Mouse (Mus musculus) liver, adult 2 months (tissue): ENCODE data around the gene Card10. TPM values are rescaled to one million over a fixed set of nuclear protein-coding genes. Genes with fewer than 3 reads are reported as not detected.

Experiments used
- DNase-seq: peaks from one replicate; pipeline ENCODE4 v3.0.0-alpha.2; 2011; ENCODE audit warnings: low read depth, low spot score; ENCODE audit errors: extremely low read depth
- H3K27ac ChIP-seq: fragments of 200-500 bp; replicated peaks from 2 replicates; pipeline ENCODE4 v1.5.1; 2012; ENCODE audit warnings: low read depth, mild to moderate bottlenecking, control low read depth, inconsistent platforms, low read length; ENCODE audit not compliant: insufficient read depth
- H3K27me3 ChIP-seq: fragments of 200-500 bp; 2 replicates; pipeline ENCODE4 v1.6.1; 2012; ENCODE audit warnings: mild to moderate bottlenecking, moderate library complexity, low read length, inconsistent platforms; ENCODE audit not compliant: control insufficient read depth, insufficient read depth
- H3K36me3 ChIP-seq: fragments of 200-500 bp; 2 replicates; pipeline ENCODE4 v1.6.1; 2012; ENCODE audit warnings: low read length, inconsistent platforms; ENCODE audit not compliant: control insufficient read depth, insufficient read depth
- H3K4me1 ChIP-seq: fragments of 200-500 bp; 2 replicates; pipeline ENCODE4 v1.6.1; 2011; ENCODE audit warnings: low read length; ENCODE audit not compliant: control insufficient read depth, insufficient read depth
- H3K4me3 ChIP-seq: fragments of 200-500 bp; 2 replicates; pipeline ENCODE4 v1.5.1; 2011; ENCODE audit warnings: low read depth, mild to moderate bottlenecking, control low read depth, low read length, moderate library complexity; ENCODE audit not compliant: insufficient read depth
- H3K79me2 ChIP-seq: fragments of 200-500 bp; 2 replicates; pipeline ENCODE4 v1.6.1; 2012; ENCODE audit warnings: inconsistent platforms, mild to moderate bottlenecking, low read length, moderate library complexity; ENCODE audit not compliant: control insufficient read depth, insufficient read depth
- H3K9ac ChIP-seq: fragments of 200-500 bp; 2 replicates; pipeline ENCODE4 v1.6.1; 2012; ENCODE audit warnings: low read depth, mild to moderate bottlenecking, control low read depth, inconsistent platforms, low read length
- CTCF ChIP-seq: fragments of 200-500 bp; IDR thresholded peaks from 2 replicates; pipeline ENCODE4 v1.5.1; 2011; ENCODE audit warnings: low read depth, low read length, control low read depth
- POLR2A ChIP-seq: fragments of 200-500 bp; IDR thresholded peaks from 2 replicates; pipeline ENCODE4 v1.6.1; 2011; ENCODE audit warnings: low read length, control low read depth; ENCODE audit not compliant: insufficient read depth; ENCODE audit errors: extremely low read depth
- WGBS: fragments of 180-500 bp; shearing (Covaris S2); methylation state at CpG from one replicate; pipeline ENCODE4 v1.1.7; 2018; 5-methylcytosine and 5-hydroxymethylcytosine counted together
- polyA plus RNA-seq: library from polyadenylated mRNA; depleted of rRNA; stranded (reverse); fragments of >200 nt; gene quantifications from 2 replicates; pipeline ENCODE4 v1.2.3, GENCODE M21; 2012
- total RNA-seq: library from RNA; depleted of rRNA; stranded (reverse); fragments of >200 nt; gene quantifications from 2 replicates; pipeline ENCODE4 v1.2.3, GENCODE M21; 2014

The Card10 gene
- total and polyA plus RNA-seq, 2 experiments, result 2.7 to 18.7 TPM

- no peak overlapping the region for H3K9ac ChIP-seq
- 93% methylated on average over 5 of the region's 5 CpGs for WGBS
- TF ChIP-seq CTCF, result no peak
- no peak for TF ChIP-seq POLR2A
These were observed 23.2 kb downstream of the Card10 start for GRCm38 (mm10) chr15:78779690-78780089.

GRCm38 (mm10) chr15:78779253-78779652 lies 23.6 kb downstream of the Card10 start:
- Histone ChIP-seq H3K4me3 (no peak overlapping the region), H3K27ac (no peak overlapping the region), H3K27me3 (no peaks in the 10 kb centered on the region), H3K9ac (no peak overlapping the region), H3K79me2 (no peaks in the 10 kb centered on the region), H3K36me3 (no peaks in the 10 kb centered on the region), H3K4me1 (peaks cover 5% of the 10 kb centered on the region)
- 81% methylated on average over 8 of the region's 8 CpGs for WGBS
- no peak for TF ChIP-seq POLR2A
- TF ChIP-seq CTCF, result peak; percentile 46
- no peak for DNase-seq

More at GRCm38 (mm10) chr15:78779690-78780089, 23.2 kb downstream of the Card10 start:
- Histone ChIP-seq H3K36me3 (no peaks in the 10 kb centered on the region), H3K79me2 (no peaks in the 10 kb centered on the region), H3K27ac (no peak overlapping the region), H3K4me1 (peaks cover 5% of the 10 kb centered on the region), H3K4me3 (no peak overlapping the region), H3K27me3 (no peaks in the 10 kb centered on the region)
- no peak for DNase-seq

- TF ChIP-seq CTCF (peak; percentile 93), POLR2A (no peak)
- Histone ChIP-seq H3K36me3 (no peaks in the 10 kb centered on the region), H3K27me3 (no peaks in the 10 kb centered on the region), H3K27ac (no peak overlapping the region), H3K4me1 (peaks cover 5% of the 10 kb centered on the region), H3K9ac (no peak overlapping the region), H3K4me3 (no peak overlapping the region), H3K79me2 (no peaks in the 10 kb centered on the region)
- 62% methylated on average over 13 of the region's 15 CpGs for WGBS
- DNase-seq, result peak; percentile 89
These were observed 24.6 kb downstream of the Card10 start for GRCm38 (mm10) chr15:78778077-78778870.

- Histone ChIP-seq H3K9ac (peak within 1 kb of the TSS; percentile 25), H3K27ac (peak within 1 kb of the TSS; percentile 35), H3K4me3 (peak within 1 kb of the TSS; percentile 51), H3K79me2 (no peaks in the 10 kb centered on the region), H3K4me1 (no peaks in the 10 kb centered on the region), H3K36me3 (no peaks in the 10 kb centered on the region), H3K27me3 (no peaks in the 10 kb centered on the region)
- DNase-seq, result no peak
- WGBS, result 8% methylated on average over 11 of the region's 11 CpGs
- 0 out of 2 replicates have a peak, but pooled peaks have one; percentile 8 for TF ChIP-seq POLR2A
- no peak for TF ChIP-seq CTCF
These were observed 29.5 kb downstream of the Card10 start, which contains the start of gene Mfng for GRCm38 (mm10) chr15:78773290-78773729. Gene Mfng (minus strand): TSS chr15:78773475.

GRCm38 (mm10) chr15:78772856-78773255 lies 30.0 kb downstream of the Card10 start:
- Histone ChIP-seq H3K4me3 (peak overlapping the region; percentile 51), H3K9ac (peak overlapping the region; percentile 25), H3K27me3 (no peaks in the 10 kb centered on the region), H3K4me1 (no peaks in the 10 kb centered on the region), H3K79me2 (no peaks in the 10 kb centered on the region), H3K27ac (peak overlapping the region; percentile 29; the same call in 1 of the 2 replicates), H3K36me3 (no peaks in the 10 kb centered on the region)
- TF ChIP-seq POLR2A (no peak), CTCF (no peak)
- no peak for DNase-seq
- 53% methylated on average over 14 of the region's 14 CpGs for WGBS

- no peak for DNase-seq
- H3K36me3 ChIP-seq, result no peaks in the 10 kb centered on the region
- 58% methylated on average over 4 of the region's 4 CpGs for WGBS
- no peaks in the 10 kb centered on the region for H3K4me1 ChIP-seq
- H3K27ac ChIP-seq, result peak overlapping the region; percentile 35
- peak overlapping the region; percentile 9; the same call in 1 of the 2 replicates for H3K4me3 ChIP-seq
- TF ChIP-seq POLR2A (no peak), CTCF (no peak)
- no peaks in the 10 kb centered on the region for H3K79me2 ChIP-seq
- H3K9ac ChIP-seq, result no peak overlapping the region
- no peaks in the 10 kb centered on the region for H3K27me3 ChIP-seq
These were observed 30.5 kb downstream of the Card10 start for GRCm38 (mm10) chr15:78772368-78772763.
